ENCODE assay signal across 8 mouse cellular contexts in genomic region chr5:139459938-139460337, GRCm38 (mm10). TPM values are rescaled to one million over a fixed set of nuclear protein-coding genes. Genes with fewer than 3 reads are reported as not detected.
DNase-seq lines count a peak whose midpoint lies in the region; ATAC-seq and TF ChIP-seq lines count a peak whose summit lies in the region.

No protein-coding gene starts in this region.

- no peak for TF ChIP-seq CTCF in kidney, adult 2 months (conservative IDR thresholded peaks at IDR 0.05; ENCODE audit: insufficient read depth, insufficient read length, low read depth, low read length)
- no peak for TF ChIP-seq CTCF in bone marrow, adult 2 months (IDR thresholded peaks at IDR 0.05; ENCODE audit: control insufficient read depth, insufficient read depth, low read length)

- WGBS in kidney, adult 2 months = 5% methylated on average over 10 of the region's 10 CpGs
- WGBS in bone marrow, adult 2 months = under 1% methylated on average over 10 of the region's 10 CpGs
- WGBS in hindbrain, embryonic 11.5 days = 9% methylated on average over 10 of the region's 10 CpGs
- whole genome bisulfite sequencing in midbrain, embryonic 11.5 days = 9% methylated on average over 10 of the region's 10 CpGs

- H3K4me1 ChIP-seq in kidney, adult 2 months (ENCODE audit: control insufficient read depth, insufficient read depth, low read length) = 0 out of 2 replicates have a peak, but pooled peaks cover 3% of the 10 kb centered on the region
- H3K4me1 ChIP-seq in bone marrow, adult 2 months (ENCODE audit: control insufficient read depth, insufficient read depth, low read length) = no peaks in the 10 kb centered on the region
- H3K4me1 ChIP-seq in hindbrain, embryonic 11.5 days (replicated peaks; ENCODE audit: control insufficient read depth, insufficient read depth, low read length) = no peaks in the 10 kb centered on the region; the same call in 1 of the 2 replicates
- H3K4me1 ChIP-seq in midbrain, embryonic 11.5 days (ENCODE audit: control insufficient read depth, insufficient read depth, low read length) = peaks cover 6% of the 10 kb centered on the region; the same call in 1 of the 2 replicates

- no peaks in the 10 kb centered on the region for H3K9me3 ChIP-seq in hindbrain, embryonic 11.5 days (ENCODE audit: control insufficient read depth, low read length)
- H3K9me3 ChIP-seq in midbrain, embryonic 11.5 days (ENCODE audit: control insufficient read depth, low read length) = no peaks in the 10 kb centered on the region

- no peaks in the 10 kb centered on the region for H3K27me3 ChIP-seq in kidney, adult 2 months (replicated peaks; ENCODE audit: control insufficient read depth, insufficient read depth, low read length)
- H3K27me3 ChIP-seq in hindbrain, embryonic 11.5 days (ENCODE audit: control insufficient read depth, insufficient read depth, low read length) = no peaks in the 10 kb centered on the region
- H3K27me3 ChIP-seq in midbrain, embryonic 11.5 days (ENCODE audit: control insufficient read depth, insufficient read depth, low read length) = no peaks in the 10 kb centered on the region

- no peak for TF ChIP-seq POLR2A in kidney, adult 2 months (IDR thresholded peaks at IDR 0.05; ENCODE audit: low read depth, low read length)
- no peak for TF ChIP-seq POLR2A in bone marrow, adult 2 months (IDR thresholded peaks at IDR 0.05; ENCODE audit: borderline replicate concordance, control insufficient read depth, low read depth, low read length)

- ATAC-seq in hindbrain, embryonic 11.5 days (ENCODE audit: low FRiP score) = no peak
- peak; percentile 19; the same call in 1 of the 2 replicates for ATAC-seq in midbrain, embryonic 11.5 days (ENCODE audit: low FRiP score)

- peak overlapping the region; percentile 49; the same call in 1 of the 2 replicates for H3K9ac ChIP-seq in hindbrain, embryonic 11.5 days (ENCODE audit: low read depth, low read length)
- H3K9ac ChIP-seq in midbrain, embryonic 11.5 days (ENCODE audit: low read length) = peak overlapping the region; percentile 58

- peak overlapping the region; percentile 67 for H3K4me3 ChIP-seq in kidney, adult 2 months (ENCODE audit: insufficient read depth, low read depth, low read length)
- H3K4me3 ChIP-seq in bone marrow, adult 2 months (replicated peaks; ENCODE audit: control insufficient read depth, low read depth, low read length) = peak overlapping the region; percentile 80
- H3K4me3 ChIP-seq in hindbrain, embryonic 11.5 days (ENCODE audit: low read depth, low read length) = peak overlapping the region; percentile 70
- peak overlapping the region; percentile 69 for H3K4me3 ChIP-seq in midbrain, embryonic 11.5 days (ENCODE audit: low read depth, low read length)

- H3K4me2 ChIP-seq in hindbrain, embryonic 11.5 days (replicated peaks; ENCODE audit: low read depth, low read length) = peak overlapping the region; percentile 80
- peak overlapping the region; percentile 60 for H3K4me2 ChIP-seq in midbrain, embryonic 11.5 days

- no peak for DNase-seq in kidney, adult 2 months
- DNase-seq in kidney, postnatal 14 days = no peak
- DNase-seq in hindbrain, embryonic 11.5 days (ENCODE audit: low spot score) = no peak
- DNase-seq in midbrain, embryonic 11.5 days (ENCODE audit: low spot score, missing footprints) = no peak
- DNase-seq in spleen, adult 12 weeks (ENCODE audit: low spot score) = no peak
- DNase-seq in urinary bladder, postnatal 10 days (ENCODE audit: low spot score) = no peak
- DNase-seq in adrenal gland, postnatal 10 days = no peak

- no peak overlapping the region for H3K27ac ChIP-seq in kidney, adult 2 months (ENCODE audit: insufficient read depth, low read depth, low read length)
- no peak overlapping the region for H3K27ac ChIP-seq in bone marrow, adult 2 months (ENCODE audit: control insufficient read depth, insufficient read depth, low read depth, low read length, poor library complexity)
- H3K27ac ChIP-seq in hindbrain, embryonic 11.5 days (ENCODE audit: low read depth, low read length) = no peak overlapping the region
- H3K27ac ChIP-seq in midbrain, embryonic 11.5 days (ENCODE audit: low read depth, low read length) = no peak overlapping the region

- H3K36me3 ChIP-seq in kidney, adult 2 months (ENCODE audit: control insufficient read depth, insufficient read depth, low read length) = no peaks in the 10 kb centered on the region
- no peaks in the 10 kb centered on the region for H3K36me3 ChIP-seq in hindbrain, embryonic 11.5 days (ENCODE audit: control insufficient read depth, insufficient read depth, low read length)
- no peaks in the 10 kb centered on the region for H3K36me3 ChIP-seq in midbrain, embryonic 11.5 days (ENCODE audit: control insufficient read depth, insufficient read depth, low read length)

RNA-seq across cellular contexts. Expression of gene 3110082I17Rik, which starts 0.4 kb away (rescaled TPM):
- polyA plus RNA-seq in kidney, adult 2 months (2012; rRNA removed) = 4.8 and 6.0 TPM in 2 replicates
- 11.8 and 12.8 TPM in 2 replicates for polyA plus RNA-seq in bone marrow, adult 2 months (2011; ENCODE audit: insufficient read depth, insufficient read length, low replicate concordance, missing spikeins)
- polyA plus RNA-seq in hindbrain, embryonic 11.5 days (2014; fragmentation: Nextera tagmentation; extraction: Ambion mirVana) = 29.2 and 31.2 TPM in 2 replicates
- 33.5 and 34.1 TPM in 2 replicates for polyA plus RNA-seq in midbrain, embryonic 11.5 days (2014; fragmentation: Nextera tagmentation; extraction: Ambion mirVana)
- total RNA-seq in adrenal gland, postnatal 10 days (2021) = 10 to 100 TPM; 10.6 to 12.9 TPM

RNA-seq across cellular contexts. Expression of gene Zfand2a, which starts 24.4 kb away (rescaled TPM):
- polyA plus RNA-seq in kidney, adult 2 months (2012; rRNA removed) = 11.8 and 12.4 TPM in 2 replicates
- polyA plus RNA-seq in bone marrow, adult 2 months (2011; ENCODE audit: insufficient read depth, insufficient read length, low replicate concordance, missing spikeins) = 4.1 and 6.9 TPM in 2 replicates
- 6.7 and 8.4 TPM in 2 replicates for polyA plus RNA-seq in hindbrain, embryonic 11.5 days (2014; fragmentation: Nextera tagmentation; extraction: Ambion mirVana)
- 4.4 and 6.9 TPM in 2 replicates for polyA plus RNA-seq in midbrain, embryonic 11.5 days (2014; fragmentation: Nextera tagmentation; extraction: Ambion mirVana)
- 10 to 100 TPM; 23.2 to 26.3 TPM for total RNA-seq in adrenal gland, postnatal 10 days (2021)

RNA-seq across cellular contexts. Expression of gene Gper1, which starts 37.0 kb away (rescaled TPM):
- 2.7 and 3.8 TPM in 2 replicates for polyA plus RNA-seq in kidney, adult 2 months (2012; rRNA removed)
- not detected in 2 replicates for polyA plus RNA-seq in bone marrow, adult 2 months (2011; ENCODE audit: insufficient read depth, insufficient read length, low replicate concordance, missing spikeins)
- 2.0 and 2.4 TPM in 2 replicates for polyA plus RNA-seq in hindbrain, embryonic 11.5 days (2014; fragmentation: Nextera tagmentation; extraction: Ambion mirVana)
- polyA plus RNA-seq in midbrain, embryonic 11.5 days (2014; fragmentation: Nextera tagmentation; extraction: Ambion mirVana) = 1.9 and 2.5 TPM in 2 replicates
- 1 to 10 TPM; 4.1 to 5.6 TPM for total RNA-seq in adrenal gland, postnatal 10 days (2021)

RNA-seq across cellular contexts. Expression of gene C130050O18Rik, which starts 54.9 kb away (rescaled TPM):
- 3.0 and 4.3 TPM in 2 replicates for polyA plus RNA-seq in kidney, adult 2 months (2012; rRNA removed)
- 0.88 and 4.0 TPM in 2 replicates for polyA plus RNA-seq in bone marrow, adult 2 months (2011; ENCODE audit: insufficient read depth, insufficient read length, low replicate concordance, missing spikeins)
- 0.11 and 0.32 TPM in 2 replicates for polyA plus RNA-seq in hindbrain, embryonic 11.5 days (2014; fragmentation: Nextera tagmentation; extraction: Ambion mirVana)
- 0.12 and 0.29 TPM in 2 replicates for polyA plus RNA-seq in midbrain, embryonic 11.5 days (2014; fragmentation: Nextera tagmentation; extraction: Ambion mirVana)
- under 1 TPM; 0.81 to 0.91 TPM for total RNA-seq in adrenal gland, postnatal 10 days (2021)
